Mouse (Mus musculus): ENCODE data around the gene Tcp10b.
"Not testable (repeated sequence)": the region's sequence is repeated elsewhere in the genome, so short reads cannot be mapped to it uniquely, and the experiment has no call there.

Gene Tcp10b

GRCm38 (mm10) chr17:13060804-13061203 is at the start of gene Tcp10b:
Gene Tcp10b (plus strand): TSS chr17:13061104.
- DNase-seq, result not testable (repeated sequence)

GRCm38 (mm10) chr17:13013316-13013715 is 47.6 kb upstream of the Tcp10b start:
- peak; percentile 84 to 85 for DNase-seq

- DNase-seq, result not testable (repeated sequence)
These were observed 24.2 kb upstream of the Tcp10b start for GRCm38 (mm10) chr17:13036627-13037192.

- peak; percentile 16 to 47 for DNase-seq
These were observed 16.8 kb upstream of the Tcp10b start for GRCm38 (mm10) chr17:13043846-13044673.

DNA sequence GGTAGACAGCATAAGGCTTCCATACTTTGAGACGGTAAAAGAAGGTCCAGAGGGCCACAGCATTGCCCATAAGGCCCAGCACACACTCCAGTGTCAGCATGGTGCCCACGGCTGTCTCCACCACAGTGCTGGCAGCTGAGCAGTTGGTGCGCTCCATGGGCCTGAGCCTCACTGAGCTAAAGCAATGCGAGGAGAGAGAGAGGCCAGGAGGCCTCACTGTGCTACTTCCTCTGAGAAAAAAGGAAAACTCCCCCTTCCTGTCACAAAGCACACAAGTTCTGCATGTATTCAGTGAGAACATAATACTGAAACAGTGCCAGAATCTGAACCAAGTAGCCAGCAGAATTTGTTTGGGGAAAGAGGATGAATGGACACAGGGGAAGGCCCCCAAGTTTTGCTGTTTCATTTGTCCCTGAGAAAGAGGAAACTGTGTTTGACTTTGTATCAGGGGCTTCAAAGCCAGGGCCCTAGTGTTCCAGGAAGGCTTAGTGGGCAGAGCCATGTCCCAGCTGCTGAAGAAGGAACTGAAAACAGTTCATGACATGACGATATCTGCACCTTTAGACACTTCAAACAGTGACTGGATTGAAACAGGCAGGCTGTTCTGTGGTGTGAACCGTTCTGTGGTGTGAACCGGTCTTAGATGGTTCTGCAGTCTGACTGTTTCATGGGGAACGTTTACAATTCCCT is 8.6 kb upstream of the Tcp10b start, which contains the start of gene Gpr31b:
Gene Gpr31b (minus strand): TSS at position 173 of the 690 bp plus-strand sequence.
- DNase-seq, result not testable (repeated sequence)

DNA sequence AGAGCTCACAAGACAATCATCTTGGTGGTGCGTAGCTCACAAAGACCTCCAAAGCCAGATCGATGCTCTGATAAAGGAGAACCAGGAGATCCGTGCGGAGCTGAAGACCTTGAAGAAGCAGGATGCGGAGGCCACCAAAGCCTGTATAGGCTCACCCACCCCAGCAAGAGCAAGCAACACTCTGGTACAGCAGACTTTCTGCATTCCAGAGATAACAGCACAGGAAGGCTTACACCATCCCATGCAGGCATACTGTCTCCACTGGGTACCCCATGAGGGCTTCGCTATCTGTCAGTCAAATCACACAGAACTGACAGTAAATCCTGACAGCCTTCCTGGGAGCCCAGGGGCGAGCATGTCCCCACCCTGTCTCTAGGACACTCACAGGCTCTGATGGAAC is 2.0 kb downstream of the Tcp10b start:
- not testable (repeated sequence) for DNase-seq

GRCm38 (mm10) chr17:13067864-13068385 is 7.0 kb downstream of the Tcp10b start:
- not testable (repeated sequence) for DNase-seq

- not testable (repeated sequence) for DNase-seq
These were observed 8.3 kb downstream of the Tcp10b start for GRCm38 (mm10) chr17:13069227-13069626.

DNA sequence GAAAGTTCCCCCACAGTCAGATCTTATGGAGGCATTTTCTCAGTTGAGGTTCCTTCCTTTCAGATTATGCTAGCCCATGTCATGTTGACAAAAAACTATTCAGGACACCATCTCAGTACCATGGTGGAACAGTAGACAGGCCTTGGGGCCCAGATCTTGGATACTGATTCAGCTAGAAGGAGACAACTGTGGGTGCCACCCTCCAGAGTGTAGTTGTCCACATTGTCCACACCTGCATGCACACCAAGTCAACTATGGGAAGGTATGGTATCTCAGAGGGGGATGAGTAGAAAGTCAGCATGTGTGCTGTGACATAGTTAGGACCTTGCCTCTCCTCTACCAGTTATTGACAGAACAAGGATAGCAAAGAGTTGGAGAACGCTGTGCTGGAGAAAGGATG is 30.6 kb downstream of the Tcp10b start:
- not testable (repeated sequence) for DNase-seq

- not testable (repeated sequence) for DNase-seq
These were observed 31.3 kb downstream of the Tcp10b start for GRCm38 (mm10) chr17:13092100-13092764.

DNA sequence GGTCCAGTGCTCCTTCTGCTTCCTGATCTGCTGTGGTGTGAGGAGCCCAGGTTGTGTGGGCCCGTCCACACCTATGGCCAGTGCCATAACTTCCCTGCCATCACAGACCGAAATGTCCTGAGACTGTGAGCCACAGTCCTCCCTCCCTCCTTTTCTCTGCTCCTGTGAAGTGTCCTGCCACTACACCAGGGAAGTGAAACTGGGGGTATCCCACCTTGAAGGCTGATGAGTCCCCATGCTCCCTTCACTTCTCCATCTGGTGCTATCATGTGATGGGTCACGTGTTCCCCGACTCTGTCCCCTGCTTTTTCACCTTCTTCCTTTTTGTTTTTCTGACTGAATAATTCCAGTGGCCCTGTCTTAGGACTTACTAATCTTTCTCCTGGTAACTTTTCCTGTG is 32.1 kb downstream of the Tcp10b start:
- not testable (repeated sequence) for DNase-seq

GRCm38 (mm10) chr17:13106563-13106962 is 45.7 kb downstream of the Tcp10b start:
- not testable (repeated sequence) for DNase-seq

DNA sequence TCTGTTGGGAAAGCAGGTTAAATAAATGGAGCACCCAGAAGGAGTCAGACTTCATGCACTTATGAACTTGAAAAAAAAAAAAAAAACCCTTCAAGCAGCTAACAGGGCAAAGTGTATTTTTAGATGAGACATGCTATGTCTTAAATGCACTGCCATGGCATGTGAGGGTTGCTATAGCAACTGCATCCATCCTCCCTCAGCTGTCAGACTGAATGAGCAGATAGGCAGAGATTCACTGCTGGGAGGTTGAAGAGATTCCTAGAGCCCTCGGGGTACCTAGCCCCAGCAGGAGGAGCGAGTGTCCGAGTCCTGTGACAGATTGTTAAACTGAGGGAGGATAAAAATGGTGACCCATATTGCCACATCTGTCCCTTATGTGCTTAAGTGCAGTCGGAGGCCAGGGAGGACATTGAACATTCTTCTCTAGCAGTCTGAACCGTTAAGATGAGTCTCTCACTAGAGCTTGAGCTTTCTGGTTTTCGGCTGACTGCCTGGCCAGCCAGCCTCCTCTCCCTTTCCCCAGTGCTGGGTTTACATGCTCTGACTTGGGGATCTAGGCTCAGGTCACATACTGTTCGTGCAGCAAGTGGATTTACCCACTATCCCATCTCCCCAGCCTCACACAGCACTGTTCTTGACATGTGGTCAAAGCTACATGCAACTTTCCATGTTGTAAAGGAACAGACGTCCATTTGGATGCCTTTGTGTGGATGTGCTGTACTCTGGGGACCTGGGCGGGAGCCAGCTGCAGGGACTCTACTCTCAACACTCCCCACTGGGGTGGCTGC is 51.8 kb downstream of the Tcp10b start:
- not testable (repeated sequence) for DNase-seq

DNA sequence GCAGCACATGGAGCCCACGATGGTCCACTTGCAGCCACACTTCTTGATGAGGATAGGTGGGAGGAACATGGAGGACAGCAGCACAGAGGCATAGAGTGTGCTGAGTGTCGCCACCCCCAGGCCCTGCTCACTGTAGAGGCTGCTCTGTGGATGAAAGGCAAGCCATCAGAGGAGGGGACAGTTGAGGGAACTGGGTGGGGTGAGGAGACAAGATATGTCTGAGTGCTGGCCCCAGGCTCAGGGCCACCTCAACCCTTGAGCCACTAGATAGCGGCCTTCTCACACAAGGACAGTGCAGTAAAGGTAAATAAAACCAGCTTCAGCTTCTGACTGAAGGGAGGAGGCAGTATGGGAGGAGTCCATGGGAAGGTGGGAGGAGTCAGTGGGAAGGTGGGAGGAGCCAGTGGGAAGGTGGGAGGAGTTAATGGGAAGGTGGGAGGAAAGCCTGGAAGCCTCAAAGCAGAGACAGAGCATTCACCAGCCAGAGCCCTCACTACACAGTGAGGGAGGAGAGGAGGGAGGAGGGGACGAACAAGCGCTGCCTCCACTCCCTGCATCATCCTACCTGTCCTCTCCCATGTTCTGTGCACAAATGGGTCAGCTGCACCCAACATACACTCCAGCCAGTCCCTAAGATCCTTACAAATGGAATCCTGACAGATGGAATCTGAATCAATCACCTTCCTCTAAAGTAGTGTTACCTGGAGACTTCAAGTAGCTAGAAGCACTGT is 62.6 kb downstream of the Tcp10b start:
- not testable (repeated sequence) for DNase-seq

DNA sequence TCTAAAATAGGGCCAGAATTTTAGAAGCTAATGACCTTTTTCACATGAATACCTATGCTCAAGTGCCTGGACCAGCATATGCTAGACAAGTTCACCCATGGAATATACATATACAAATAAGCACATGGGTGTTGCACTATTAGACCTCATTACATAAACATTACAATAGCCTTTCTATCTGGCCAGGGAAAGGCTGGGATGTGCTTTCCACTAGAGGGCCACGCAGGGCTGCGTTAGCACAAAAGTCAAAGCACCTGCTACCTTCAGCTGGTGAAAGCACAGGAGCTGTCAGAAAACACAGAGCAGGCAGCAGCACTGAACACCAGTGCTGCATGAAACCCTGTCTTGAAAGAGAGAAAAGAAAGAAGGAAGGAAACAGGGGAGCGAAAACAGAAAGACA is 63.3 kb downstream of the Tcp10b start:
- not testable (repeated sequence) for DNase-seq

GRCm38 (mm10) chr17:13129324-13129723 is 68.4 kb downstream of the Tcp10b start:
- DNase-seq, result not testable (repeated sequence)

- not testable (repeated sequence) for DNase-seq
These were observed 69.0 kb downstream of the Tcp10b start for GRCm38 (mm10) chr17:13129737-13130465.

- DNase-seq, result not testable (repeated sequence)
These were observed 70.8 kb downstream of the Tcp10b start, which contains the start of gene Unc93a for GRCm38 (mm10) chr17:13131710-13132109. Gene Unc93a (minus strand): TSS chr17:13131810.

Data from kidney, postnatal 36 days (tissue).